Mouse (Mus musculus) lung, embryonic 16.5 days (tissue): ENCODE results near the gene Ankrd13d. TPM values are rescaled to one million over a fixed set of nuclear protein-coding genes. Genes with fewer than 3 reads are reported as not detected.
A peak's percentile ranks its signal among the peaks of the same experiment; 100 is the strongest.

Source experiments
- ATAC-seq: fragments of 200-750 bp; cut with Nextera tagmentation; 2 replicates; pipeline ENCODE4 v1.8.0; 2017; ENCODE audit warnings: low read depth, mild to moderate bottlenecking, moderate library complexity
- H3K27ac ChIP-seq: fragments of 300-500 bp; sonication (generic); 2 replicates; pipeline ENCODE4 v1.5.1; 2014; ENCODE audit warnings: mild to moderate bottlenecking, control low read depth, low read length
- H3K27me3 ChIP-seq: fragments of 300-500 bp; sonication (generic); 2 replicates; pipeline ENCODE4 v1.6.1; 2014; ENCODE audit warnings: low read depth, low read length, mixed read lengths; ENCODE audit not compliant: control insufficient read depth, insufficient read depth
- H3K36me3 ChIP-seq: fragments of 300-500 bp; sonication (generic); 2 replicates; pipeline ENCODE4 v1.6.1; 2014; ENCODE audit warnings: low read length; ENCODE audit not compliant: control insufficient read depth, insufficient read depth
- H3K4me1 ChIP-seq: fragments of 300-500 bp; sonication (generic); replicated peaks from 2 replicates; pipeline ENCODE4 v1.6.1; 2014; ENCODE audit warnings: low read length, mixed read lengths; ENCODE audit not compliant: control insufficient read depth, insufficient read depth
- H3K4me2 ChIP-seq: fragments of 300-500 bp; sonication (generic); 2 replicates; pipeline ENCODE4 v1.6.1; 2014; ENCODE audit warnings: low read depth, low read length, control low read depth
- H3K4me3 ChIP-seq: fragments of 300-500 bp; sonication (generic); 2 replicates; pipeline ENCODE4 v1.5.1; 2014; ENCODE audit warnings: mild to moderate bottlenecking, low read length, control low read depth
- H3K9ac ChIP-seq: fragments of 300-500 bp; sonication (generic); 2 replicates; pipeline ENCODE4 v1.6.1; 2014; ENCODE audit warnings: low read length, control low read depth
- H3K9me3 ChIP-seq: fragments of 300-500 bp; sonication (generic); 2 replicates; pipeline ENCODE4 v1.6.1; 2016; ENCODE audit warnings: low read length; ENCODE audit not compliant: control insufficient read depth
- WGBS: fragments of 180-500 bp; shearing (Covaris S2); extraction: QIAGEN DNeasy Blood & Tissue Kit; methylation state at CpG from one replicate; pipeline ENCODE4 v1.1.7; 2014; 5-methylcytosine and 5-hydroxymethylcytosine counted together
- polyA plus RNA-seq: library from polyadenylated mRNA; unstranded; fragments of >200 nt; fragmentation: Nextera tagmentation; extraction: Ambion mirVana; gene quantifications from 2 replicates; pipeline ENCODE4 v1.2.1, GENCODE M21; 2015

Ankrd13d gene
- 3.5 and 5.2 TPM in 2 replicates for polyA plus RNA-seq

DNA sequence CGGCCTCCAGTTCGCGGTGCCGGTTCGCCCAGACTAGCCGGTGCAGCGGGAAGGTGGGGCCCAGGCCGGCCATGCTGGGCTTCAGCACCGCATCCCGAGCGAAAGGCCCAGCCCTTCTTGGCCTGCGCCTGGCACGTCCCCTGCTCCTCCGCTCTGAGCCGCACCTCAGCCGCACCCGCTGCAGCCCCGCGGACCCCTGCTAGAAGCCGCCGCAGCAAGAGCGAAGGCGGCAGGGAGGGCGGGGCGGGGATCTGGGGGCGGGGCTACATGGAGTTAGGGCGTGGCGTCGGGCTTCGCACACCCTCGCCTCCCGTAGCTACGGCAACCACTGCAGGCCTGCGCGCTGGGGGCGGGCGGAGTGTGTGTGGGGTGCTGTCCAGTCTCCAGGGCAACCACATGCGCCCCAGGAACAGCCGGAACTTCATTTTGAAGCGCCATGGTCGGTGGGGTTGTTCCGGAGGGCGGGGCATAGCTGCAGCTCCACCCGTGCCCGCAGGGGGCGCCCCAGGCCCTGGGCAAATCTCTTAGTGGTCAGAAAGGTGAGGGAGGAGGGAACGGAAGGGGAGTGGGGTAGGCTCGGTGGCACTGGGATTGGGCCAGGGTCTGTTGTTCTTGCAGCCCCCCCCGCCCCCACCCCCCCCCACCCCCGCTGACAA lies at the start of gene Ankrd13d:
Gene Ankrd13d, minus strand, starts transcription at position 240 of the 656 bp plus-strand sequence.
- Histone ChIP-seq H3K36me3 (peaks cover 23% of the 10 kb centered on the region), H3K4me1 (peaks cover 9% of the 10 kb centered on the region; the same call in 1 of the 2 replicates), H3K4me2 (peak within 1 kb of the TSS; percentile 85), H3K27ac (peak within 1 kb of the TSS; percentile 37; the same call in 1 of the 2 replicates), H3K4me3 (peak within 1 kb of the TSS; percentile 64), H3K9me3 (peaks cover 3% of the 10 kb centered on the region), H3K9ac (peak within 1 kb of the TSS; percentile 66), H3K27me3 (peaks cover 3% of the 10 kb centered on the region; the same call in 1 of the 2 replicates)
- WGBS, result 0% methylated on average over 45 of the region's 50 CpGs
- ATAC-seq, result peak; percentile 96

DNA sequence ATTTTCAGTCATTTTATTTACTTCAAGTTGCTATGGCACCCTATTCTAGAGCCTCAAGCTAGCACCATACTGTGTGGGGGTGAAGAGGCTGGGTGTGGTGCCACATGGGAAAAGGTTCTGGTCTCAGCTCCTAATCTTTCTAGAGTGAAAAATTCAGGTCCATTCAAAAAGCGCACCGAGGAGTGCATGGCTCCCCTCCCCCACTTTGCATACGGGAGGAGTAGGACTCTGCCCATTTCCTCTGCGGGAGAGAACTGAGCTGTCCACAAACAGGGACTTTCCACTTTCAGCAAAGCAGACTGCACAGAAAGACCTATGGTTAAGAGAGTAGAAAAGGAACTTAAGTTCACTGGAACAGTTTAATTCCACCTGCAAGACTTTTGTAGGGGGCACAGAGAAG lies 49.7 kb upstream of the Ankrd13d start:
- peak overlapping the region; percentile 76 for H3K4me2 ChIP-seq
- H3K4me3 ChIP-seq, result peak overlapping the region; percentile 69
- 0% methylated on average over 4 of the region's 4 CpGs for WGBS
- no peak for ATAC-seq
- H3K9me3 ChIP-seq, result no peaks in the 10 kb centered on the region
- H3K9ac ChIP-seq, result peak overlapping the region; percentile 77
- H3K4me1 ChIP-seq, result peaks cover 24% of the 10 kb centered on the region
- peak overlapping the region; percentile 97 for H3K27ac ChIP-seq
- H3K36me3 ChIP-seq, result peaks cover 24% of the 10 kb centered on the region
- no peaks in the 10 kb centered on the region for H3K27me3 ChIP-seq

DNA sequence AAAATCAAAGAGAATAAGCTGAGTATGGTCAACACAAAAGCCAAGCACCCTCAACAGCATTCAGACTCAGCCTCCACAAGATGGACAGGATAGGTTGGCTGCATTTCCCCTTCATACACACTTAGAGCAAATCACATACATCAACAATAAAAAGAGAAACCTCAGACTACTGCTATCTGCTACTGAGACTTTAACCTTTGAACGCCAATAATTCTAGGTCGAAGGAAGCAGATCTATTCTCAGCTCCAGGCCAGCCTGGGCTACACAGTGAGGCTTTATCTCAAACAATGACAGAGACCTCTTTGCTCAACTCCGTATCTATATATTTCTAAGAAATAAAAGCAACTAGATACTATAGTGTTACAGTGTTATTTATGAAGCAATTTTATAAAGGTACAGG lies 48.3 kb upstream of the Ankrd13d start:
- Histone ChIP-seq H3K36me3 (peaks cover 35% of the 10 kb centered on the region), H3K27me3 (no peaks in the 10 kb centered on the region), H3K4me1 (peaks cover 24% of the 10 kb centered on the region), H3K9ac (no peak overlapping the region), H3K4me2 (no peak overlapping the region), H3K9me3 (no peaks in the 10 kb centered on the region), H3K4me3 (no peak overlapping the region), H3K27ac (no peak overlapping the region)
- ATAC-seq, result no peak
- WGBS, result 81% methylated on average over 3 of the region's 3 CpGs

DNA sequence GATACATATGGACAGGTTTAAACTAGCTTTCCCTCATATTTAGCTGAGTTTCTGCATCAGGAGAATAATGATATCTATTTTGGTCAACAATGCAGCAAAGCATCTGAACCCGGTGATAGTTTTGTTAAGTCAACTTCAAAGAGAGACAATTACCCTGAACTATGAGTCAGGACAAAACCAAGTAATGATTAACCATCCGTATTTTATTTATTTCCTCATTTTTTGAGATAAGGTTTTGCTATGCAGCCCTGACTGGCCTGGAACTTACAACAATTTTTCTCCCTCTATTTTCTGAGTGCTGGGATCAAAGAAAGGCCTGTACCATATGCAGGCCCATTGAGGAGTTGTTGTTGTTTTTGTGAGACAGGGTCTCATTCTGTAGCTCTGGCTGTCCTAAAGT lies 47.7 kb upstream of the Ankrd13d start:
- Histone ChIP-seq H3K4me3 (no peak overlapping the region), H3K4me2 (no peak overlapping the region), H3K27me3 (no peaks in the 10 kb centered on the region), H3K27ac (no peak overlapping the region), H3K9ac (no peak overlapping the region), H3K9me3 (no peaks in the 10 kb centered on the region), H3K36me3 (peaks cover 39% of the 10 kb centered on the region), H3K4me1 (peaks cover 24% of the 10 kb centered on the region)
- no peak for ATAC-seq
- 68% methylated on average over 2 of the region's 2 CpGs for WGBS

DNA sequence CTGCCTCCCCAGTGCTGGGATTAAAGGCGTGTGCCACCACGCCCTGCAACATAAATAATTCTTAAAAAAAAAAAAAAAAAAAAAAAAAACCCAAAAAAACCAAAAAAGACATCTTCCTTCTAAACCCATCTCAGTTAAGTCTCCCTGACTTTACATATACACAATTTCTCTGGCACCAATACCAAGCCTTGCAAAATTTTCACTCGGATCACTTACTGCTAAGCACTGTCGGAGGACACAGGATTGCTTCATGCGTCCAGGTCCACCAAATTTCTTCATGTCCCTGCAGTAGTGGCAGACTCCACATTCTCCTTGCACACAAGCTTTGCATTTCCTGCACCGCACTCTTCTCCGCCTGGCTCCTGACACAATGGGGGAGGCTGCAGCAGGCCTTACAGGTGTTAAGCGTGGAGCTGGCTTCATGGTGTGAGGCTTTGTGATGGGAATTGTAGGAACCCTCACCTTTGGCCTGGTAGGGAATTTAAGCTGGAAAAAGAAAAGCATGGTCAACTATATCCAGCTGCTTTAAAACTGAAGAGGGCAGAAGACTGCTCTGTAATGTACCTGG lies 45.9 kb upstream of the Ankrd13d start:
- Histone ChIP-seq H3K4me2 (no peak overlapping the region), H3K4me1 (peaks cover 13% of the 10 kb centered on the region), H3K9me3 (no peaks in the 10 kb centered on the region), H3K27ac (no peak overlapping the region), H3K27me3 (no peaks in the 10 kb centered on the region), H3K4me3 (no peak overlapping the region), H3K36me3 (peaks cover 53% of the 10 kb centered on the region), H3K9ac (no peak overlapping the region)
- 91% methylated on average over 8 of the region's 8 CpGs for WGBS
- ATAC-seq, result no peak

DNA sequence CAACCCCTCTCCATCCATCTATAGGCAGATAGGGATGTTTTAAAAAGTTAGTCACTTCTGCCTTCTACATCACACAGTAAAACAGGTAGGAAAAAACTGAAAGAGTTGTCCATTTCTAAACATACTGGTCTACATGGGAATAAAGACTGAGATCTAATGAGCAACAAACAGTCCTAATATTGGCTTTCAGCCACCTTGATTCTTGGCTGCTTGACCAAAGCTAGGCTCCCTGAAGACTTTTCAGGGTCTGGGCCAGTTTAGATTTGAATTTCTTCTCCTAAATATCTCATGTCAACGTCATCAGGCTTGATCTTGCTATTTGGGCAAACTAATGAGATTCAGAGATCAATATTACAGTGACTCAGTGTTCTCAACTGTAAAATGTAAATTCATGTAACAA lies 43.9 kb upstream of the Ankrd13d start:
- Histone ChIP-seq H3K4me3 (no peak overlapping the region), H3K36me3 (peaks cover 60% of the 10 kb centered on the region), H3K27ac (no peak overlapping the region), H3K4me2 (no peak overlapping the region), H3K9me3 (no peaks in the 10 kb centered on the region), H3K4me1 (peaks cover 4% of the 10 kb centered on the region), H3K27me3 (no peaks in the 10 kb centered on the region), H3K9ac (no peak overlapping the region)
- 84% methylated on average over 1 of the region's 1 CpGs for WGBS
- no peak for ATAC-seq

DNA sequence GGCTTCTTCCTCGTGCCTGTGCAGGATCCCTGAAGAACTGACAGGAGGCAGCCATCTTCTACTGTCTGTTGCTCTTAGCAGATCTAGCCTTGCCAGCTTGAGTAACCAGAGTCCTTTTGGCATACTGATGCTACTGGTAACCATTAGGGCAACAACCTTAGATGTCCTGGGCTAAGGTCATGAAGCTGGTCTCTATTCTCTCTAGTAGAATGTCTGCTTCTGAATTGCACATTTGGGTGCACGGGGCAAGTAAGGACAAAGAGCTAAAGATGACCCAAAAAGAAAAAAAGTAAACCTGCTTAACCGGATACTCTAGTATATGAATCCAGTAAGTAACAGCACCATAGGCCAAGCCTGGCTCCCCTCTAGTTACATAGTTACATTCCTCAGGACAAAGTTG lies 43.2 kb upstream of the Ankrd13d start:
- Histone ChIP-seq H3K9me3 (no peaks in the 10 kb centered on the region), H3K27ac (no peak overlapping the region), H3K4me2 (no peak overlapping the region), H3K27me3 (no peaks in the 10 kb centered on the region), H3K4me3 (no peak overlapping the region), H3K9ac (no peak overlapping the region), H3K4me1 (no peaks in the 10 kb centered on the region), H3K36me3 (peaks cover 66% of the 10 kb centered on the region)
- WGBS, result 74% methylated on average over 3 of the region's 3 CpGs
- no peak for ATAC-seq

DNA sequence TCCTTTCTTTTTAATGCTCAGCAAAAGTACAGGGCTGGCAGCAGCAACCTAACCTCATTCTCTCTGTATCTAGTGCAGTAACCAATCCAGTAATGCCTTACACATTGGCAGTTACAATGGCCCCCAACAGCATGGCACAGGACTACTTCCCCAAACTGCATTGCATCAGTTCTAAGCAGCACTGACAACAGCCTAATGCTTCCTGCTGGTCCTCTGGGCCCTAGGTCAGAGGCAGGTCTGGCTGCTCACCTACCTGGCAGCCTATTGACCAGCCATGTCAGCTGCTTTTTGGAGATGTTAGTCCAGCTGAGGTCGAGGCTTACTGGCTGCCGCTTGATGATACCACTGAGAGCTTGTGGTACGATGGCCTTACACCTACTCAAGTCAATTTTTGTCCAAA lies 39.2 kb upstream of the Ankrd13d start:
- Histone ChIP-seq H3K4me2 (no peak overlapping the region), H3K4me1 (no peaks in the 10 kb centered on the region), H3K27me3 (no peaks in the 10 kb centered on the region), H3K9ac (no peak overlapping the region), H3K9me3 (no peaks in the 10 kb centered on the region), H3K4me3 (no peak overlapping the region), H3K27ac (no peak overlapping the region), H3K36me3 (peaks cover 75% of the 10 kb centered on the region)
- 87% methylated on average over 3 of the region's 3 CpGs for WGBS
- ATAC-seq, result no peak

DNA sequence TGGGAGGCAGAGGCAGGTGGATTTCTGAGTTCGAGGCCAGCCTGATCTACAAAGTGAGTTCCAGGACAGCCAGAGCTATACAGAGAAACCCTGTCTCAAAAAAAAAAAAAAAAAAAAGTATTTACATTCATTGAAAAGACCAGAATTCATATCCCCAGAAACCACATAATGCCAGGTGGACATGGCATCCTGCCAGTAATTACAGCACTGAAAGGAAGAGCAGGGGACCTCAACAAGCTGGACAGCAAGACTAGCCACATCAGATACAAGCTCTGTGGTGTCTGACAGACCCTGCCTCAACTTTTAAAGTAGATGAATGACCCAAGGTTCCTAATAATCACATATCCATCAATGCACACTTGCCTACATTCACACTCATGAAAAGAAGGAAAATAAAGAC lies 38.7 kb upstream of the Ankrd13d start:
- H3K27ac ChIP-seq, result no peak overlapping the region
- no peak overlapping the region for H3K4me3 ChIP-seq
- H3K4me1 ChIP-seq, result no peaks in the 10 kb centered on the region
- no peak for ATAC-seq
- no peak overlapping the region for H3K9ac ChIP-seq
- no peaks in the 10 kb centered on the region for H3K9me3 ChIP-seq
- WGBS, result 70% methylated on average over 1 of the region's 1 CpGs
- no peak overlapping the region for H3K4me2 ChIP-seq
- peaks cover 73% of the 10 kb centered on the region for H3K36me3 ChIP-seq
- H3K27me3 ChIP-seq, result no peaks in the 10 kb centered on the region
